Mouse (Mus musculus) cerebellum, adult 8-10 months (tissue): ENCODE measurements around the gene Wnt6.

ENCODE experiments used
- DNase-seq: peaks from one replicate; pipeline ENCODE4 v3.0.0; 2022

The Wnt6 gene

GRCm38 (mm10) chr1:74778934-74779486 lies 7.3 kb downstream of the Wnt6 start:
- no peak for DNase-seq

GRCm38 (mm10) chr1:74782045-74782444 lies 10.4 kb downstream of the Wnt6 start:
- no peak for DNase-seq

- no peak for DNase-seq
These were observed 11.9 kb downstream of the Wnt6 start for GRCm38 (mm10) chr1:74783554-74783953.

GRCm38 (mm10) chr1:74784041-74784759 lies 12.5 kb downstream of the Wnt6 start:
- no peak for DNase-seq

- peak; percentile 82 for DNase-seq
These were observed 16.2 kb downstream of the Wnt6 start for GRCm38 (mm10) chr1:74787846-74788245.

GRCm38 (mm10) chr1:74788603-74789176 lies 17.0 kb downstream of the Wnt6 start:
- no peak for DNase-seq

- no peak for DNase-seq
These were observed 18.4 kb downstream of the Wnt6 start for GRCm38 (mm10) chr1:74790095-74790494.

GRCm38 (mm10) chr1:74791249-74791648 lies 19.6 kb downstream of the Wnt6 start, which contains the start of gene Wnt10a:
Wnt10a (plus strand) TSS chr1:74791516.
- DNase-seq = no peak

GRCm38 (mm10) chr1:74792831-74793660 lies 21.4 kb downstream of the Wnt6 start:
- no peak for DNase-seq

GRCm38 (mm10) chr1:74794487-74795144 lies 22.9 kb downstream of the Wnt6 start:
- no peak for DNase-seq

- DNase-seq = no peak
These were observed 23.4 kb downstream of the Wnt6 start for GRCm38 (mm10) chr1:74795145-74795529.

GRCm38 (mm10) chr1:74797459-74797858 lies 25.8 kb downstream of the Wnt6 start:
- no peak for DNase-seq

GRCm38 (mm10) chr1:74800424-74800888 lies 28.8 kb downstream of the Wnt6 start:
- DNase-seq = no peak

GRCm38 (mm10) chr1:74801631-74802140 lies 30.0 kb downstream of the Wnt6 start:
- DNase-seq = no peak

- DNase-seq = peak; percentile 72
These were observed 31.3 kb downstream of the Wnt6 start for GRCm38 (mm10) chr1:74802795-74803656.

GRCm38 (mm10) chr1:74804211-74804870 lies 32.6 kb downstream of the Wnt6 start:
- no peak for DNase-seq

- no peak for DNase-seq
These were observed 33.7 kb downstream of the Wnt6 start for GRCm38 (mm10) chr1:74805340-74805835.

GRCm38 (mm10) chr1:74805843-74806242 lies 34.2 kb downstream of the Wnt6 start:
- DNase-seq = no peak

- no peak for DNase-seq
These were observed 34.9 kb downstream of the Wnt6 start for GRCm38 (mm10) chr1:74806360-74807311.
